Mouse (Mus musculus): ENCODE measurements around the gene Kif27. TPM values are rescaled to one million over a fixed set of nuclear protein-coding genes. Genes with fewer than 3 reads are reported as not detected.
"Not testable (repeated sequence)": the region's sequence is repeated elsewhere in the genome, so short reads cannot be mapped to it uniquely, and the experiment has no call there.

Gene Kif27
- total RNA-seq (2014; fragmentation: Nextera tagmentation) (not detected in 2 replicates), total RNA-seq (2017) (0.05 and 0.06 TPM in 2 replicates), polyA plus RNA-seq (2012) (not detected in 2 replicates)

- no peaks in the 10 kb centered on the region for H3K36me3 ChIP-seq (replicated peaks)
- ATAC-seq (ENCODE audit: extremely low read depth, insufficient number of reproducible peaks, low FRiP score, poor library complexity, severe bottlenecking), result no peak
- H3K9me3 ChIP-seq (replicated peaks), result peaks cover 12% of the 10 kb centered on the region
- TF ChIP-seq TAL1 (conservative IDR thresholded peaks at IDR 0.05; ENCODE audit: low read depth, low read length) (no peak), CTCF (IDR thresholded peaks at IDR 0.05; ENCODE audit: low read depth, low read length) (no peak), POLR2AphosphoS5 (IDR thresholded peaks at IDR 0.05; ENCODE audit: insufficient replicate concordance, low read depth, low read length) (no peak), GATA2 (IDR thresholded peaks at IDR 0.05; ENCODE audit: borderline replicate concordance, low read depth, low read length) (no peak), GATA1 (IDR thresholded peaks at IDR 0.05; ENCODE audit: borderline replicate concordance, low read length) (no peak)
- no peak within 1 kb of the TSS for H3K4me3 ChIP-seq (ENCODE audit: low read depth, low read length)
- DNase-seq (ENCODE audit: low spot score), result no peak
- peaks cover 1% of the 10 kb centered on the region; the same call in 1 of the 2 replicates for H3K27me3 ChIP-seq (ENCODE audit: insufficient read depth, low read length)
- no peaks in the 10 kb centered on the region for H3K4me1 ChIP-seq (ENCODE audit: insufficient read depth, low read depth, low read length)
Observed at GRCm38 (mm10) chr13:58358629-58359303, at the start of gene Kif27. Kif27 (minus strand) TSS chr13:58359122.

DNA sequence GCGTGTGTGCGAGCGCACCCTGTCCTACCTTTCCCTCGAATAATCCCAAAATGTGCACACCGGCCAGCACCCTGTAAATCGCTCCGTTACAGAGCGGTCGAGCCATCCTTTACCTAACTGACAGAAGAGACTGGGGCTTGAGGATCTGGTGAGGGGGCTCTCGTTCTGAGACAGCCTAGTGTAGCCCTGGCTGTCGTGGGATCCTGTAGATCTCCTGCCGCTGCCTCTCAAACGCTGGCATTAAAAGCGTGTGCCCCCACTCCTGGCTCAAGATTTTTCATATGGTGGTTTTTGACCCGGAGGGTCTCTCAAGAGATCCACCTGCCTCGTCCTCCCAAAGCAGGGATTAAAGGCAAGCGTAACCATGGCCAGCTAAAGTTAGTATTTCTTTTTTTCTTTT lies 44.3 kb upstream of the Kif27 start, which contains the start of gene Hnrnpk:
Hnrnpk (minus strand) TSS at position 101 of the 400 bp plus-strand sequence.
- H3K36me3 ChIP-seq (replicated peaks), result peaks cover 39% of the 10 kb centered on the region

DNA sequence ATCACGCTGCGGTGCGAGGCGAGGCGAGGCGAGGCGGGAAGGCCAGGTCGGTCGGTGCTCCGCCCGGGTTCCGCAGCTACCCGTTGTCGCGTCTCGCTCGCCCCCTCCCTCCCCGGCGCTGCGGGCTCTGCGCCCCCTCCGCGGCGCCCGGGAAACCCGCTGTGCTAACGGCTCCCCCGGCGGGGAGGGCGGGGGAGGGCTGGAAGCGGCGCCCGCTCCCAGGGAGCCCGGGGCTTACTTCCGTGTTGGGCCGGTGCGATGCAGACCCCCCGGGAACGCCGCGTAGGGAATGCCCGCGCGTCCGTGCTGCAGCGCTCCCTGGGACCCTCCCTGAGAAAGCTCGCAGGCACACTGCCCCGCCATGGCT lies 43.8 kb upstream of the Kif27 start:
- no peaks in the 10 kb centered on the region for H3K9me3 ChIP-seq (replicated peaks)
- H3K36me3 ChIP-seq (replicated peaks), result peaks cover 43% of the 10 kb centered on the region
- TF ChIP-seq GATA2 (IDR thresholded peaks at IDR 0.05; ENCODE audit: borderline replicate concordance, low read depth, low read length), result no peak
- no peak for TF ChIP-seq GATA1 (IDR thresholded peaks at IDR 0.05; ENCODE audit: borderline replicate concordance, low read length)
- no peak for TF ChIP-seq TAL1 (conservative IDR thresholded peaks at IDR 0.05; ENCODE audit: low read depth, low read length)
- no peak for TF ChIP-seq POLR2AphosphoS5 (IDR thresholded peaks at IDR 0.05; ENCODE audit: insufficient replicate concordance, low read depth, low read length)
- no peak for TF ChIP-seq CTCF (IDR thresholded peaks at IDR 0.05; ENCODE audit: low read depth, low read length)
- H3K4me3 ChIP-seq (ENCODE audit: low read depth, low read length), result peak overlapping the region; percentile 93
- H3K27me3 ChIP-seq (ENCODE audit: insufficient read depth, low read length), result no peaks in the 10 kb centered on the region
- H3K4me1 ChIP-seq (ENCODE audit: insufficient read depth, low read depth, low read length), result peaks cover 22% of the 10 kb centered on the region
- DNase-seq (ENCODE audit: low spot score), result no peak
- ATAC-seq (ENCODE audit: extremely low read depth, insufficient number of reproducible peaks, low FRiP score, poor library complexity, severe bottlenecking), result no peak

More for the DNA sequence above, 44.3 kb upstream of the Kif27 start, which contains the start of gene Hnrnpk:
- not testable (repeated sequence) for H3K27me3 ChIP-seq (ENCODE audit: insufficient read depth, low read length); H3K9me3 ChIP-seq (replicated peaks); ATAC-seq (ENCODE audit: extremely low read depth, insufficient number of reproducible peaks, low FRiP score, poor library complexity, severe bottlenecking); DNase-seq (ENCODE audit: low spot score)
- Histone ChIP-seq H3K4me1 (ENCODE audit: insufficient read depth, low read depth, low read length) (peaks cover 19% of the 10 kb centered on the region), H3K4me3 (ENCODE audit: low read depth, low read length) (peak within 1 kb of the TSS; percentile 93)

DNA sequence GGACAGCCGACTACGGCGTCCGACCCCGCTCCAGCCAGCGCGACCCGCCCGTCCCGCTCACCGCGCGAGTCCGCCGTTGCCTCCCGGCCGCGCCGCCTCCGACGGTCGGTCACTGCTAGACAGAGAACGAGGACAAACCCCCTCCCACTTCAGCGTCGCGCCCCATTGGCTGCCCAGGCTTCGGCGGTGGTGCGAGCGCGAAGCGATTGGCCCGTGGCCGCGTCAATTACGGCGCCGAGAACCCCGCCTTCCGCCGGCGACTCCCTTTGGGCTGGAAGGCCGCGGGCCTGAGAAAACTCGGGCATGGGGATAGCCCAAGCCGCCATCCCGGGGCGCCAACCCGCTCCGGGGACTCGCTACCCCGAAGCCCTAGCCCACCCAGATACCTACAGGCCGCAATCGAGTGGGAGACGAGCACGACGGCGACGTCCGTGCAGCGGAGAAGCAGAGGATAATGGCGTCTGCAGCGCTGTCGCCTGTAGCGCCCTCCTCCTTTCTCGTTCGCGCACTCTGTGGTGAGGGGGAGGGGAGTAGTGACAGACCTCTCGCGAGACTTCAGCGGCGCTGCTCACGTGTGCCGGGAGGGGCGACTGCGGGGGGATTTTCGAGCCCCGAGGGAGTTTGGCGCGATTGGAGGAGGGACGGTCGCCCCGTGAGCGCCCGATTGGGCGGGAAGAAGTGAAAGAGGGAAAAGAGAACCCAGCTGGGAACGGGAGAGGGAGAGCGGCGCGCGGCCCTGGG lies 43.3 kb upstream of the Kif27 start, which contains the start of gene Rmi1:
Rmi1 (plus strand) TSS at position 246 of the 741 bp plus-strand sequence.
- H3K36me3 ChIP-seq (replicated peaks), result peaks cover 44% of the 10 kb centered on the region
- H3K4me1 ChIP-seq (ENCODE audit: insufficient read depth, low read depth, low read length), result peaks cover 27% of the 10 kb centered on the region
- no peaks in the 10 kb centered on the region for H3K9me3 ChIP-seq (replicated peaks)
- no peaks in the 10 kb centered on the region for H3K27me3 ChIP-seq (ENCODE audit: insufficient read depth, low read length)
- DNase-seq (ENCODE audit: low spot score) (peak; percentile 91), ATAC-seq (ENCODE audit: extremely low read depth, insufficient number of reproducible peaks, low FRiP score, poor library complexity, severe bottlenecking) (peak; percentile 75)
- TF ChIP-seq TAL1 (conservative IDR thresholded peaks at IDR 0.05; ENCODE audit: low read depth, low read length) (no peak), GATA1 (IDR thresholded peaks at IDR 0.05; ENCODE audit: borderline replicate concordance, low read length) (no peak), GATA2 (IDR thresholded peaks at IDR 0.05; ENCODE audit: borderline replicate concordance, low read depth, low read length) (no peak), POLR2AphosphoS5 (IDR thresholded peaks at IDR 0.05; ENCODE audit: insufficient replicate concordance, low read depth, low read length) (no peak; the same call in 1 of the 2 replicates), CTCF (IDR thresholded peaks at IDR 0.05; ENCODE audit: low read depth, low read length) (no peak)
- H3K4me3 ChIP-seq (ENCODE audit: low read depth, low read length), result peak within 1 kb of the TSS; percentile 93

DNA sequence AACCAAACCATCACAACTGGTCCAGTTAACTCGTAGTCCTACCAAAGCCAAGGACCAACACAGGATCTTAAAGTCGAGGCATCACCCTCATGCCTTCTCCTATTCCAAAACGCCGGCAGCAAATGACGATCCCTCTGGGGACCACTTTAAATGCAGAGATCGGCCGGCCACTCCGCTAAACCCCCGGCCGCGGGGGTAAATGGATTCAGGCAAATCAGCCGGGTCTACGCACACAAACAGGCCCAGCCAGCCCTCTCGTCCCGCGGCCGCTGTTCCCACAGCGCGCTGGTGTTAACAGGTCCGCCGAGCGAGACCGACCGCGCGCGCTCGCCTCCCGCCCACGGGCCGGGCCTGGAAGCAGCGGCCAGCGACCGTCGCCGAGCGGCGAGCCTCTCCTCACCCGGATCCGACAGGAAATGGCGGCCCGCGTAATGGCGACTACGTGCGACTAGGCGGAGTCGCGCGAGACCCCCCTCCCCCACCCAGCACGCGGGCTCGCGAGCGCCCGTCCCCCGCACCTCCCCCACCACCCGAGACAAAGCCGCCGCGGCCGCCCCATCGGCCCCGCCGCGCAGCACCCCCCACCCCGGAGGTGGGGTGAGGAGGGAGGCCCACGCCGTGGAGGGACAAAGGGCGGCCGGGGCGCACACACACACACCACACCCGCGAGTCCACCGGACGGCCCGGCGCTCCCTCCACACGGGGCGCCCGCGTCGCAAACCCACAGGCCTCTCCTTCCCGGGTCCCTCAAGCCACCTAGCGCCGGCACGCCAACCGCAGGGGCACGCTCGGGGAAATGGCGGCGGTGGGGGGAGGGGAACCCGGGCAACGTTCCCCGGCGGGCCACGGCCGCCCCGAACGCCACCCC lies 42.4 kb upstream of the Kif27 start:
- no peak for ATAC-seq (ENCODE audit: extremely low read depth, insufficient number of reproducible peaks, low FRiP score, poor library complexity, severe bottlenecking)
- Histone ChIP-seq H3K9me3 (replicated peaks) (no peaks in the 10 kb centered on the region), H3K4me3 (ENCODE audit: low read depth, low read length) (peak overlapping the region; percentile 93), H3K36me3 (replicated peaks) (peaks cover 42% of the 10 kb centered on the region), H3K27me3 (ENCODE audit: insufficient read depth, low read length) (no peaks in the 10 kb centered on the region), H3K4me1 (ENCODE audit: insufficient read depth, low read depth, low read length) (peaks cover 26% of the 10 kb centered on the region)
- peak; percentile 71 for DNase-seq (ENCODE audit: low spot score)
- no peak for TF ChIP-seq TAL1 (conservative IDR thresholded peaks at IDR 0.05; ENCODE audit: low read depth, low read length)

GRCm38 (mm10) chr13:58400576-58400975 lies 41.7 kb upstream of the Kif27 start:
- Histone ChIP-seq H3K27me3 (ENCODE audit: insufficient read depth, low read length) (no peaks in the 10 kb centered on the region), H3K4me3 (ENCODE audit: low read depth, low read length) (peak overlapping the region; percentile 93), H3K36me3 (replicated peaks) (peaks cover 43% of the 10 kb centered on the region), H3K4me1 (ENCODE audit: insufficient read depth, low read depth, low read length) (peaks cover 23% of the 10 kb centered on the region), H3K9me3 (replicated peaks) (no peaks in the 10 kb centered on the region)
- peak; percentile 41 for DNase-seq (ENCODE audit: low spot score)
- no peak for ATAC-seq (ENCODE audit: extremely low read depth, insufficient number of reproducible peaks, low FRiP score, poor library complexity, severe bottlenecking)
- TF ChIP-seq TAL1 (conservative IDR thresholded peaks at IDR 0.05; ENCODE audit: low read depth, low read length), result no peak
- no peak for TF ChIP-seq CTCF (IDR thresholded peaks at IDR 0.05; ENCODE audit: low read depth, low read length)
- no peak for TF ChIP-seq GATA2 (IDR thresholded peaks at IDR 0.05; ENCODE audit: borderline replicate concordance, low read depth, low read length)
- TF ChIP-seq GATA1 (IDR thresholded peaks at IDR 0.05; ENCODE audit: borderline replicate concordance, low read length), result no peak
- no peak for TF ChIP-seq POLR2AphosphoS5 (IDR thresholded peaks at IDR 0.05; ENCODE audit: insufficient replicate concordance, low read depth, low read length)
